Mouse (Mus musculus) embryonic facial prominence, embryonic 10.5 days (tissue): Measurements from ENCODE around the gene Zfp385c. TPM values are rescaled to one million over a fixed set of nuclear protein-coding genes. Genes with fewer than 3 reads are reported as not detected.

Source experiments
- DNase-seq: peaks from one replicate; pipeline ENCODE4 v3.0.0-alpha.2; 2017; ENCODE audit warnings: low spot score
- H3K27ac ChIP-seq: fragments of 300-500 bp; sonication (generic); replicated peaks from 2 replicates; pipeline ENCODE4 v1.5.1; 2016; ENCODE audit warnings: mild to moderate bottlenecking
- H3K27me3 ChIP-seq: fragments of 300-500 bp; sonication (generic); replicated peaks from 2 replicates; pipeline ENCODE4 v1.6.1; 2016; ENCODE audit warnings: low read depth, mild to moderate bottlenecking; ENCODE audit not compliant: poor library complexity, severe bottlenecking
- H3K36me3 ChIP-seq: fragments of 300-500 bp; sonication (generic); replicated peaks from 2 replicates; pipeline ENCODE4 v1.6.1; 2016; ENCODE audit warnings: mild to moderate bottlenecking, moderate library complexity
- H3K4me1 ChIP-seq: fragments of 300-500 bp; sonication (generic); 2 replicates; pipeline ENCODE4 v1.6.1; 2016
- H3K4me3 ChIP-seq: fragments of 300-500 bp; sonication (generic); 2 replicates; pipeline ENCODE4 v1.5.1; 2016; ENCODE audit warnings: mild to moderate bottlenecking, moderate library complexity
- H3K9me3 ChIP-seq: fragments of 300-500 bp; sonication (generic); 2 replicates; pipeline ENCODE4 v1.6.1; 2016; ENCODE audit warnings: mild to moderate bottlenecking
- WGBS: fragments of 180-500 bp; shearing (Covaris S2); methylation state at CpG from one replicate; pipeline ENCODE4 v1.1.7; 2016; 5-methylcytosine and 5-hydroxymethylcytosine counted together
- polyA plus RNA-seq: library from polyadenylated mRNA; unstranded; fragments of >200 nt; fragmentation: Nextera tagmentation; extraction: Ambion mirVana; gene quantifications from 2 replicates; pipeline ENCODE4 v1.2.1, GENCODE M21; 2016

The Zfp385c gene
- polyA plus RNA-seq, result 1.2 TPM in 2 replicates

DNA sequence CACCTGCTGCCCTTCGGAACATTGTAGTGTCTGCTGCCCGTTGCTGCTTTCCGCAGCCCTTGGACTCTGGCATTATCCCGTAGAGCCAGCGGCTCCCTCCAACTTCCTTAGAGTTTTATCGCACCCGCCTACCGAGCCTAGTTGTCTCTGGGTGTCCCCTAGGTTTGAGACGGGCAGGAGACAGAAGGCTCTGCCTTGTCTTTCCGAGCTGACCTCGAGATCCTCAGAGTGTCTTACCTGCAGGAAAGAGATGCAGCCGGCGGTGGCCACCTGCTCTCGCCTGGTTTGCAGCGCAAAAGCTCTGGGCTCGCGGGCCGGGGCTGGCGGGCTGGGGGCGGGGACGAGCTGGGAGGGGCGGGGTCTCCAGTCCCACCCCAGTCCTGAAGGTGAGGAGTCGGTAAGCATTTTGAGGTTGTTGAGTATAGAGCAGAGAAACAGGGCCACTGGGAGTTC, at the start of gene Zfp385c:
Gene Zfp385c, minus strand, starts transcription at position 292 of the 453 bp plus-strand sequence.
- WGBS, result under 1% methylated on average over 23 of the region's 23 CpGs
- Histone ChIP-seq H3K4me1 (peaks cover 21% of the 10 kb centered on the region), H3K27me3 (peaks cover 41% of the 10 kb centered on the region), H3K9me3 (no peaks in the 10 kb centered on the region), H3K4me3 (peak within 1 kb of the TSS; percentile 52), H3K36me3 (no peaks in the 10 kb centered on the region), H3K27ac (no peak within 1 kb of the TSS)
- peak; percentile 46 for DNase-seq

DNA sequence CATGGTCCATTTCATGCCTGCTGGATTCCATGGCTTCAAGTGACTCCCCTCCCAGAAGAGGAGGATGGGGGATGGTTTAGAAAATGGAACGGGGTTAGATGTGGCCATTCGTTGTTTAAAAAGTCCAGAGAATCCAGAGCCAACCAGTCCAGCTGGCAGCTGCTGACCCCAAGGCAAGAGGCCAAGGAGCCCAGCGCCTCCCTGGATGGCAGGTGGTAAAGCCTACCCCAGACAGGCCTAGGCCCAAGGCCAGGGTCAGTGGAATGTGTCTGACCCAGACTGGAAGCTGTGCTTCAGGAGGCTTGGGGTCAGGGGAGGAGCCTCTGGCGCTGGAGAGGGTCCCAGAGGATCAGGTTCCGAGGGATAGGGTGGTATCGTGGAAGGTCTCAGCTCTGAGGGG, 49.1 kb upstream of the Zfp385c start:
- Histone ChIP-seq H3K27ac (no peak overlapping the region), H3K9me3 (no peaks in the 10 kb centered on the region), H3K4me3 (no peak overlapping the region), H3K27me3 (no peaks in the 10 kb centered on the region), H3K36me3 (no peaks in the 10 kb centered on the region), H3K4me1 (peaks cover 21% of the 10 kb centered on the region)
- WGBS, result 80% methylated on average over 6 of the region's 6 CpGs
- no peak for DNase-seq

DNA sequence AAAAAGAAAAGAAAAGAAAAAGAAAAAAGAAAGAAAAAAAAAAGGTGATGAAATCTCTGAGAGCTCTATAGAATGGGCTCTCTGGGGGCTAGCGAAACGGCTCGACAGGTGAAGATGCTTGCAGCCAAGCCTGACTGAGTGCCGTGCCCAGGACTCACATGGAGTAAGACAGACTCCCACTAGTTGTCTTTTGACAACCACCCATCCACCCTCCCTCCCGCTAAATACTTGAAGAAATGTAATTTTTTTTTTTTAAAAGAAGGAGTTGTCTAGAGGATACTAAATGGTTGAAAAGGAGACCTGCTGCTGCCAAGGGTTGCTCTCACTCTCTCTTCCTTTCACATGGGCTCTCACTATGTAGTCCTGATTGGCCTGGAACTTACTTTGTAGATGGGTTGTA, 46.5 kb upstream of the Zfp385c start:
- Histone ChIP-seq H3K27me3 (no peaks in the 10 kb centered on the region), H3K9me3 (no peaks in the 10 kb centered on the region), H3K4me3 (peak overlapping the region; percentile 97), H3K27ac (peak overlapping the region; percentile 91), H3K4me1 (peaks cover 22% of the 10 kb centered on the region), H3K36me3 (0 out of 2 replicates have a peak, but pooled peaks cover 5% of the 10 kb centered on the region)
- 26% methylated on average over 5 of the region's 5 CpGs for WGBS
- no peak for DNase-seq

DNA sequence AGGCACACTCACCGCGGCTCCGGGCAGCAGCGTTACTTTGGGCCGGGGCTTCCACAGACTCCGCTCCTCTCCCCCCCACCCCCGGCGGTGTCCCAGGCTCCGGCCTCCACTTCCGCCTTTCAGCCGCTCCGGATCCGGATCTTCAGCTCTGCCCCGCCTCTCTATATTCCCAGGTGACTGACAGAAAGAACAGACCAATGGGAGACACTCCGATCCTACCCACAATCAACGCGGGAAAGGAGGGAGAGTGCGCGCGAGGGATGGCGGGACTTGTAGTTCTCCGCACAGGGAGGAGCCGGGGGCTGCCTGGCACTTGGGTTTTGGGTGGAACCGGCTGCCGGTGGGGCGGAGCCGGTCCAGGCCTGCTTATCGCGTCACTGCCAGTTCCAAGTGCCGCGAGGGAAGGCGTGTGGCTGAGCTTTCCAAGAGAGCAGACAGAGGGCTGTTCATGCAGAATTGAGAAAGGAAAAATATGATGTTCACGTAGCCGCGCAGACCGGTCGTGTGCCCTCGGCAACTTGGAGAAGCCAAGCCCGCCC, 45.9 kb upstream of the Zfp385c start, which contains the start of gene Rab5c:
Gene Rab5c, minus strand, starts transcription at position 150 of the 539 bp plus-strand sequence.
- WGBS, result under 1% methylated on average over 39 of the region's 39 CpGs
- peak within 1 kb of the TSS; percentile 91 for H3K27ac ChIP-seq

DNA sequence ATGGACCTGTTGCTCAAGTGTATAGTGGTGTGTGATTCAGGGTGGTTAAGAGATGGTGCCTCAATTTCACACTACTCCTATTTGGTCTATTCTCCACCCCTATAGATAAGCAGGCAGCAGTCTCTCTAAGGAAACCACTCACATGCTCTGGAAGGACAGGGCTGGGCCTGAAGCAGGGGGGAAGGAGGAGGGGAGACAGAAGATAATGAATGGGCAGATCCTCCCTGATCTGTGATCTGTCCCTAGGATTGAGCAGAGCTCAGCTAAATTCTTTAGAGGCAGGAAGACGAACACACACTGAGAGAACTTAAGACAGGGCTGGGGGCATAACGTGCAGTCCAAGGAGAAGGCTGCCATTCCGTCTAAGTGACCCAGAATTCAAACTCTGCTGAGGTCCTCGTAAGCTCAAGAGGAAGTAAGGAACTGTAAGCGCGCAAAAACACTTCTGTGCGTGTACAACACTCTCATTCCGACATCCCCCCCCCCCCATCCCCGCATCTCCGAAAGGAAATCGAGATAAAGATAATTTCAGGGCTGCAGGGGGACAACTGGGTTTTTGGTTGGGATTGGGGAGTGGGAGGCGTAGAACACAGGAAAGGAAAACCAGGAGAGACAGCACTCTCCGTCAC, 45.0 kb upstream of the Zfp385c start:
- Histone ChIP-seq H3K36me3 (peaks cover 17% of the 10 kb centered on the region), H3K9me3 (no peaks in the 10 kb centered on the region), H3K4me3 (peak overlapping the region; percentile 97), H3K4me1 (peaks cover 22% of the 10 kb centered on the region), H3K27ac (peak overlapping the region; percentile 91), H3K27me3 (no peaks in the 10 kb centered on the region)
- WGBS, result 2% methylated on average over 13 of the region's 13 CpGs
- no peak for DNase-seq

More for the DNA sequence above, 45.9 kb upstream of the Zfp385c start, which contains the start of gene Rab5c:
- no peaks in the 10 kb centered on the region for H3K27me3 ChIP-seq
- no peaks in the 10 kb centered on the region for H3K9me3 ChIP-seq
- H3K4me1 ChIP-seq, result peaks cover 22% of the 10 kb centered on the region
- DNase-seq, result peak; percentile 99
- peaks cover 8% of the 10 kb centered on the region for H3K36me3 ChIP-seq
- H3K4me3 ChIP-seq, result peak within 1 kb of the TSS; percentile 97

DNA sequence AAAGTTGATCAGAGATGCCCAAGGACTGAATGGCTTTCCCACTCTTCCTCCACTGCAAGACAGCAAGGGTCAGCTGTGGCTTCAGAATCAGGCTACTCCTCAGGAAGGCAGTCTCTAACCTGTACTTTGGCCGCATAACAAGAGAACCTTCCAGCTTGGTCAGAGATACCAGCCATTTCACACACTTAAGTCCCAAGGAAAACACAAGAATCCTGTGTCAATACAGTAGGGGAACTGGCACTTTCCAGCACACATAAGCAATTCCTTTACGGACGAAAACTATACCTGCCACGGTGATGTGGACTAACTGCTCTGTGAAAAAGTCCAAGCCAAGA, 44.5 kb upstream of the Zfp385c start:
- Histone ChIP-seq H3K4me3 (peak overlapping the region; percentile 97), H3K4me1 (peaks cover 22% of the 10 kb centered on the region), H3K9me3 (no peaks in the 10 kb centered on the region), H3K36me3 (peaks cover 22% of the 10 kb centered on the region), H3K27me3 (no peaks in the 10 kb centered on the region), H3K27ac (no peak overlapping the region)
- 86% methylated on average over 4 of the region's 4 CpGs for WGBS
- no peak for DNase-seq

DNA sequence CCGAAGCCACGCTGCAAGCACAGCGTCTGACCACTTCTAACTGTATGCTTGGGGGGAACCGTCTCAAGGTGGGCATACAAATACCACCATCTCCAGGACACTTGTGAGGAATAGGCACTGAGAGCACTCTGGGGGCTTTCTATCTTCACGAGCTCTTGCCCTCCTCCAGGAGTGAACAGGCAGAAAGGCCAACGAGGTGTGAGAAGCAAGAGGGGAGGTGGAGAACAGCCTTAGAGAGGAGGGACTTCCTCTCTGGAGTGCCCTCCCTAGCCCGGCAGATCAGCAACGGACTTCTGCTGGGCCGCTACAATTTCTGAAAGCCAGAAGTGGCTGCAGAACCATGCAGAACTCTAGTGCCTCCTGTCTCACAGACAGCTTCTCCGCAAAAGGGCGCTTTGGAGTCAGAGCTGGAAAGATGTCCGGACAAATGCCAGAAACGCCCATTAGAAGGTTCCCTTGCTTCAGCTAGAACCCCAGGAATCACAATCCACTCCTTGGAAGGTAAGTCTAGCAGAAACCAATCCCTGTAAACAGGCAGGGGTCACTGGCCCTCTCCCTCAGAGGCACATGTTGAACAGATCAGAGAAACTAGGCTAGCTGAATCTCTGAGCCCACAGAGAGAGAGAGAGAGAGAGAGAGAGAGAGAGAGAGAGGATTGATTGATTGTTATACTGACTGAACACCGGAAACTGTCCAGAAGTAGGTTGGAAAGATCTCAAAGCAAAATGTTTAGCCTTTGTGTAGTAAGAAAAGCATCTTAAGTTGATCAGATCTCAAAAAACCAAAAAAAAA, 43.9 kb upstream of the Zfp385c start:
- peaks cover 22% of the 10 kb centered on the region for H3K4me1 ChIP-seq
- 83% methylated on average over 14 of the region's 14 CpGs for WGBS
- H3K9me3 ChIP-seq, result no peaks in the 10 kb centered on the region
- no peak overlapping the region for H3K27ac ChIP-seq
- H3K27me3 ChIP-seq, result no peaks in the 10 kb centered on the region
- DNase-seq, result no peak
- H3K4me3 ChIP-seq, result no peak overlapping the region; the same call in none of the 2 replicates
- H3K36me3 ChIP-seq, result peaks cover 25% of the 10 kb centered on the region

DNA sequence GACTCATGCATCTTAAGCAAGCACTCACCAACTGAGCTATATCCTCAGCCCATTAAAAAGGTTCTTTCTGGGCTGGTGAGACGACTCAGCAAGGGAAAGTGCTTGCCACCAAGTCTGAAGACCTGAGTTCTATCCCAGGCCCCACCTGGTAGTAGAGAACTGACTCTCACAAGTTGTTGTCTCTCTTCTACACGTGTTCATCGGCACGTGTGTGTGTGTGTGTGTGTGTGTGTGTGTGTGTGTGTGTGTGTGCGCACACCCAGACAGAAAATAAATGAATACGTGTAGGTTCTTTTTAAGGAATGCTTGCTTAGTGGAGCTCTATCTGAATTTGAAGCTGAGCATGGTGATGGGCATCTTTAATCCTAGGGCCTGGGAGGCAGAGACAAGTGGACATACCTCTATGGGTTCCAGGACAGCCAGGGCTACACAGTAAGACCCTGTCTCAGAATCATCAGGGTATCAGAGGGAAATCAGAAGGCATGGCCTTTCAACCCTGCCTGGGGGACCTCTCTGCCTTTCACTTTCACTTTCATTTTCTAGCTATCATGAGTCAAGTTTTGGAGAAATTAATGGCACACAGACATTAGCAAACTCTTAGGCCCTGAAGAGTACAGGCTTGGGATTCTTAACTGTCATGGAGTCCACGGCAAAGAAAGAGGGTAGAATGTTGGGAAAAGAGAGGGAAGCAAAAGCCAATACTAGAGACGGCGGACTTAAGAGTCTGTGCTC, 43.0 kb upstream of the Zfp385c start:
- H3K4me1 ChIP-seq, result peaks cover 22% of the 10 kb centered on the region
- 89% methylated on average over 9 of the region's 9 CpGs for WGBS

DNA sequence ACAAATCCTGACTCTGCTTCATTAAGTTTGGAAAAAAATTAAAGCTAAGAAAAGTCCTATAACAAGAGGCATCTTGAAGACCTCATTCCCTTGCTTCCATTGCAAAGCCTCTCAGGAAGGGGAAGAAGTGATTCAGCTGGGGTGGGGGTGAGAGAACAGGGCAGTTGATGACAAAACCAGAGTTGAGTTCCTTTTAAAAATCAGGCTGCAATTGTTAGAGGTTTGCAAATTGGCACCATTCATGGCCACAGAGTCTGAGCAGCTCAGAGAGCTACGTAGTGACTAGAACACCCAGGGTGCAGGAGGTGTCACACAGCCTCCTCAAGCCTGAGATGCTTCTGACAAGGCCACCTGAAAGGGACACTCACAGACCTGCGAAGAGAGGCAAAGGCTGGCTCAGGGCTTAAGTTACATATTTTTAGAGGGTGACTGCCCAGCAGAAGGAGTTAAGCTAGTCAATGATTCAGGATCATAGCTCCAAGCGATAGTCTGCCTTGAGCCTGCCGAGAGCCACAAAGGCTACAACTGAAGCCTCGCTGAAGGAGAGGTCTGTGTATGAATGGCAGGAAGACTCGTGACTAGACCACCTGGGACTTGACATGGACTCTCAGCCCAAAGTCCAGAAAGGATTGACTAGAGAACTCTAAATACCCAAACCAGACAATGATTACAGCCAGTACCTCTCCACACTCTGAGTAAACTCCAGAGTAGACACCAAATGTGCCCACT, 38.4 kb upstream of the Zfp385c start:
- Histone ChIP-seq H3K27me3 (no peaks in the 10 kb centered on the region), H3K9me3 (no peaks in the 10 kb centered on the region), H3K4me3 (no peak overlapping the region), H3K36me3 (peaks cover 55% of the 10 kb centered on the region), H3K4me1 (peaks cover under 1% of the 10 kb centered on the region; the same call in 1 of the 2 replicates), H3K27ac (no peak overlapping the region)
- DNase-seq, result no peak
- 94% methylated on average over 6 of the region's 6 CpGs for WGBS

More for the DNA sequence above, 43.0 kb upstream of the Zfp385c start:
- Histone ChIP-seq H3K4me3 (no peak overlapping the region; the same call in 1 of the 2 replicates), H3K27me3 (no peaks in the 10 kb centered on the region), H3K36me3 (peaks cover 25% of the 10 kb centered on the region), H3K27ac (no peak overlapping the region), H3K9me3 (no peaks in the 10 kb centered on the region)
- no peak for DNase-seq

DNA sequence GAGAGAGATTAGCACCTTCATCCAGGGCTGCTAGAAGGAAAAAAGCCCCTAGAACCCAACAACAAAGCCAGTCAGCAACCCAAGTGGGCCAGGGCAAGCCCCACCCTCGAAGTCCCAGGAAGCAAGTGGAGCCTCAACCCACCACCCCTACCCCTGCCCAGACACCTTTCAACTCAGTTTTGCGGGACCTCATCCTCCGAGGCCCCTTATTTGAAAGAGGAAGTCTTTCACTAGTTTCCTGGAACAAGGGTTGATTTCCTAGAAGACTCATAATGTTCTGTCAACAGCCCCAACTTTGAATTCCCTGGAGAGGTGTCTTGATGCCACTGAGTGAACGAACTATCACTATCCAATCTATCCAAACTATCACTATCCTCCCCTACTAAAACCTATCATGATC, 37.7 kb upstream of the Zfp385c start:
- H3K4me3 ChIP-seq, result no peak overlapping the region
- no peaks in the 10 kb centered on the region for H3K9me3 ChIP-seq
- no peaks in the 10 kb centered on the region for H3K27me3 ChIP-seq
- 90% methylated on average over 4 of the region's 4 CpGs for WGBS
- peaks cover 52% of the 10 kb centered on the region for H3K36me3 ChIP-seq
- peaks cover 5% of the 10 kb centered on the region for H3K4me1 ChIP-seq
- H3K27ac ChIP-seq, result no peak overlapping the region
- DNase-seq, result no peak

DNA sequence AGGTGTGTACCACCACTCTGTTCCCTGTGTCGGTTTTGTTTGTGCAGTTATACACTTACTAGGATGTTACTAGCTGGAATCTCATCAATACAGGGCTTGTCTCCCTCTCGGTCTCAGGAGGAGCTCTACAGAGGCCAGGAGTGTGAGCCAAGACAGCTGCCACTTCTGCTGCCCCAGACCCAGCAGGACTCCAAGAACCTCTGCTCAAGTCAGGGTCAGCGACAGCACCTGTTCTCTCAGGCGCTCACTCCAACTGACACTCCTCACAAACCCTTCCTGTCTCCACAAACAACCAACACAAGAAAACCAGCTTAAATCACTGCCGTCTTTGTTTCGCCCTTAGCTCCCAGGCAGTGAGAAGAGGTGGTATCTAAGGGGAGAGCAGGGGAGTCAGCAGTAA, 36.3 kb upstream of the Zfp385c start:
- Histone ChIP-seq H3K36me3 (peaks cover 49% of the 10 kb centered on the region), H3K27ac (no peak overlapping the region), H3K4me3 (no peak overlapping the region), H3K27me3 (no peaks in the 10 kb centered on the region), H3K4me1 (peaks cover 15% of the 10 kb centered on the region), H3K9me3 (no peaks in the 10 kb centered on the region)
- 87% methylated on average over 6 of the region's 6 CpGs for WGBS
- DNase-seq, result no peak

DNA sequence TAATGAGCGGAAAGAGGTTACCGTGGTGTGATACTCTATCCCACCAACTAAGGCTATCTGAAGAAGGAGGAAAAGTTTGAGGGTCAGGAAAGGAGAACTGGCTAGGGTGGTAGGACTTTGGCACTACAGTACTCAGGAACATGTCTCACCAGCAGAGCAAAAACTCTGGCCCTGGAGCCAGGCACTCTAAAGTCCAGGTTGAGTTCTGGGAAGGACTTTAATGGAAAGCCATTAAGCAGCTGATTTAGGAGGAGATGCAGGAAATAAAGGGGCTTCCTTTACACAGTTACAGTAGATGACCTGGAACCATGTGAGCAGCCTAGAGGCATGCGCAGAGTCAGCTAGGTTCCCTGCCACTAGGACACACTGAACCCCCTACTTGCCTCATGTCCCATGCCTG, 34.9 kb upstream of the Zfp385c start:
- Histone ChIP-seq H3K27ac (no peak overlapping the region), H3K36me3 (peaks cover 37% of the 10 kb centered on the region), H3K4me1 (peaks cover 18% of the 10 kb centered on the region), H3K27me3 (no peaks in the 10 kb centered on the region), H3K9me3 (no peaks in the 10 kb centered on the region), H3K4me3 (no peak overlapping the region)
- 92% methylated on average over 3 of the region's 3 CpGs for WGBS
- no peak for DNase-seq
